Mouse (Mus musculus) limb, embryonic 11.5 days (tissue): ENCODE measurements around the gene Foxd3. TPM values are rescaled to one million over a fixed set of nuclear protein-coding genes. Genes with fewer than 3 reads are reported as not detected.
A peak's percentile ranks its signal among the peaks of the same experiment; 100 is the strongest.
"Not testable (repeated sequence)": the region's sequence is repeated elsewhere in the genome, so short reads cannot be mapped to it uniquely, and the experiment has no call there.

ENCODE experiments used
- ATAC-seq: fragments of 200-750 bp; cut with Nextera tagmentation; 2 replicates; pipeline ENCODE4 v1.8.0; 2017; ENCODE audit warnings: low read depth; ENCODE audit not compliant: insufficient number of reproducible peaks, low FRiP score, low TSS enrichment
- DNase-seq: peaks from one replicate; pipeline ENCODE4 v3.0.0-alpha.2; 2015; ENCODE audit warnings: low spot score
- H3K27ac ChIP-seq: fragments of 300-500 bp; sonication (generic); replicated peaks from 2 replicates; pipeline ENCODE4 v1.5.1; 2014; ENCODE audit warnings: low read depth, mild to moderate bottlenecking, low read length
- H3K27me3 ChIP-seq: fragments of 300-500 bp; sonication (generic); 2 replicates; pipeline ENCODE4 v1.6.1; 2014; ENCODE audit warnings: mild to moderate bottlenecking, low read length, mixed read lengths; ENCODE audit not compliant: control insufficient read depth, insufficient read depth
- H3K36me3 ChIP-seq: fragments of 300-500 bp; sonication (generic); 2 replicates; pipeline ENCODE4 v1.6.1; 2014; ENCODE audit warnings: mild to moderate bottlenecking, low read length, moderate library complexity, mixed read lengths; ENCODE audit not compliant: control insufficient read depth, insufficient read depth
- H3K4me1 ChIP-seq: fragments of 300-500 bp; sonication (generic); 2 replicates; pipeline ENCODE4 v1.6.1; 2014; ENCODE audit warnings: low read length, mixed read lengths; ENCODE audit not compliant: control insufficient read depth, insufficient read depth
- H3K4me2 ChIP-seq: fragments of 300-500 bp; sonication (generic); 2 replicates; pipeline ENCODE4 v1.6.1; 2014; ENCODE audit warnings: low read depth, mild to moderate bottlenecking, moderate library complexity; ENCODE audit not compliant: severe bottlenecking
- H3K4me3 ChIP-seq: fragments of 300-500 bp; sonication (generic); 2 replicates; pipeline ENCODE4 v1.5.1; 2014; ENCODE audit warnings: low read depth, low read length
- H3K9ac ChIP-seq: fragments of 300-500 bp; sonication (generic); 2 replicates; pipeline ENCODE4 v1.6.1; 2014; ENCODE audit warnings: mild to moderate bottlenecking, low read length
- H3K9me3 ChIP-seq: fragments of 300-500 bp; sonication (generic); 2 replicates; pipeline ENCODE4 v1.6.1; 2016; ENCODE audit warnings: low read length; ENCODE audit not compliant: control insufficient read depth
- WGBS: fragments of 180-500 bp; shearing (Covaris S2); extraction: QIAGEN DNeasy Blood & Tissue Kit; methylation state at CpG from one replicate; pipeline ENCODE4 v1.1.7; 2014; 5-methylcytosine and 5-hydroxymethylcytosine counted together
- polyA plus RNA-seq: library from polyadenylated mRNA; unstranded; fragments of >200 nt; fragmentation: Nextera tagmentation; extraction: Ambion mirVana; gene quantifications from 2 replicates; pipeline ENCODE4 v1.2.1, GENCODE M21; 2014

Gene Foxd3
- 0.21 and 0.44 TPM in 2 replicates for polyA plus RNA-seq

- H3K4me3 ChIP-seq: peak within 1 kb of the TSS; percentile 16
- no peak within 1 kb of the TSS for H3K9ac ChIP-seq
- no peaks in the 10 kb centered on the region for H3K9me3 ChIP-seq
- ATAC-seq (no peak), DNase-seq (peak; percentile 69)
- H3K4me2 ChIP-seq: peak within 1 kb of the TSS; percentile 38
- WGBS: under 1% methylated on average over 48 of the region's 62 CpGs
- peaks cover 3% of the 10 kb centered on the region; the same call in 1 of the 2 replicates for H3K4me1 ChIP-seq
- H3K27me3 ChIP-seq: peaks cover 75% of the 10 kb centered on the region
- no peak within 1 kb of the TSS for H3K27ac ChIP-seq
- no peaks in the 10 kb centered on the region for H3K36me3 ChIP-seq
Measured at GRCm38 (mm10) chr4:99655937-99656604, at the start of gene Foxd3. Foxd3 (plus strand) TSS chr4:99656299.

DNA sequence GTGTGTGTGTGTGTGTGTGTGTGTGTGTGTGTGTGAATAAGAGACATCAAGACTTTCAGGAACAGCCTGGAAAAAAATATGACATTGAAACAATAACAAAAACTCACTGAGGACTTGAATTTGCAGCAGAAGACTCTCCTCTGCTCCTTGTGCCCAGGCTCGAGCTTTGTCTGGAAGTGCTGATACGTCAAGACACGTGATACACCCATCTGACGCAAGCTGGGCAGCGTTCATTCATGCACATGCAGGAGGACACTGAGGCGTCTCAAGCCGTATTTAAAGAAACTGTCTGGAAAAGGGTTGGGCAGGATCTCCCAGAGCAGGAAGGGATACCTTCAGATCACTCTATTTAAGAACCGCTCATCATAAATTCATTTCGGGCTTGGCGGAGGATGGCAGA, 43.9 kb upstream of the Foxd3 start:
- no peak overlapping the region for H3K9ac ChIP-seq
- H3K9me3 ChIP-seq: no peaks in the 10 kb centered on the region
- no peaks in the 10 kb centered on the region for H3K4me1 ChIP-seq
- H3K4me3 ChIP-seq: no peak overlapping the region
- H3K36me3 ChIP-seq: no peaks in the 10 kb centered on the region
- H3K4me2 ChIP-seq: no peak overlapping the region
- 89% methylated on average over 10 of the region's 10 CpGs for WGBS
- DNase-seq (no peak), ATAC-seq (no peak)
- no peak overlapping the region for H3K27ac ChIP-seq
- H3K27me3 ChIP-seq: no peaks in the 10 kb centered on the region

- no peaks in the 10 kb centered on the region for H3K36me3 ChIP-seq
- H3K27ac ChIP-seq: no peak overlapping the region
- H3K9ac ChIP-seq: no peak overlapping the region
- 71% methylated on average over 12 of the region's 12 CpGs for WGBS
- H3K4me1 ChIP-seq: no peaks in the 10 kb centered on the region
- DNase-seq: no peak
- ATAC-seq: no peak
- H3K9me3 ChIP-seq: no peaks in the 10 kb centered on the region
- H3K4me3 ChIP-seq: no peak overlapping the region
- H3K27me3 ChIP-seq: no peaks in the 10 kb centered on the region
- H3K4me2 ChIP-seq: no peak overlapping the region
Measured at GRCm38 (mm10) chr4:99612609-99613350, 43.3 kb upstream of the Foxd3 start.

DNA sequence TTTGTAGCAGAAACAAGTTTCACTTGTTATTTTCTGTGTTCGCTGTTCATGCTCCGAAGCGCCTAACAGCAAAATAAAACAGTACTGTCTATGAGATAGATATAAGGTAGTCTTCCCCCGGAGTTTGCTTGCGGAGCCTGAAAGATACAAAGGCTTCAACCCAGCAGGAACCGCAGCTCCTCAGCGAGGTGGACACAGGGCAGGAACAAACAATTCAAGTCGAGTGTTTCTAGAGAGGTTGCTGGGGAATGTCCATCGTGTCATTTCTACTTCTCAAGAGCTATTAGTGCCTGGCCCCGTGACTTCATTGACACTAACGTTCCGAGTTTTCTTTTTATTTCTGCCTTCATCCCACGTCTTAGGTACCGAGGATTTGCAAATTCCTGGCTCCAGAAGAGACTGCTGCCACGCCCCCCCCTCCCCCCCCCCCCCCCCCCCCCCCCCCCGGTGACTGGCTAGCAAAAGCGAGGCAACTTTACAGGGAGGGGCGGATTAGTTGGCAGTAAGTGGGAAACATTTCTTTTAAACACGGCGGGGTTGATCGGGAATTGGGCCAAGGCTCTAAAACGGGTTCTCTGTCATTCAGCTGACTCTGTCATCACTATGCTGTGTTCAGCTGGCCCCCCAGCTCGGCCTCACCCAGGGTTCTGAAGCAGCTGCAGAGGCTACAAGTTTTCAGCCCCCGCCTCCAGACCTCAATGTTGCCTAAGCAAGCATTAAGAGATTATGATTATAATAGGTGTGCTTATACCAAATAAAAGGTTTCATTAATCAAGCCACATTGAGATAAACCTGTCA, 29.9 kb upstream of the Foxd3 start:
- H3K9ac ChIP-seq: no peak overlapping the region
- H3K9me3 ChIP-seq: no peaks in the 10 kb centered on the region
- no peaks in the 10 kb centered on the region for H3K4me1 ChIP-seq
- no peaks in the 10 kb centered on the region for H3K36me3 ChIP-seq
- no peaks in the 10 kb centered on the region for H3K27me3 ChIP-seq
- ATAC-seq (no peak), DNase-seq (peak; percentile 32)
- H3K27ac ChIP-seq: no peak overlapping the region
- peak overlapping the region; percentile 10; the same call in 1 of the 2 replicates for H3K4me2 ChIP-seq
- H3K4me3 ChIP-seq: no peak overlapping the region
- 12% methylated on average over 23 of the region's 24 CpGs for WGBS

GRCm38 (mm10) chr4:99627057-99627456, 29.0 kb upstream of the Foxd3 start:
- 69% methylated on average over 13 of the region's 13 CpGs for WGBS
- no peak overlapping the region for H3K9ac ChIP-seq
- H3K27me3 ChIP-seq: no peaks in the 10 kb centered on the region
- H3K4me2 ChIP-seq: no peak overlapping the region
- no peak overlapping the region for H3K27ac ChIP-seq
- no peak overlapping the region for H3K4me3 ChIP-seq
- ATAC-seq (no peak), DNase-seq (no peak)
- no peaks in the 10 kb centered on the region for H3K9me3 ChIP-seq
- H3K36me3 ChIP-seq: no peaks in the 10 kb centered on the region
- H3K4me1 ChIP-seq: no peaks in the 10 kb centered on the region

DNA sequence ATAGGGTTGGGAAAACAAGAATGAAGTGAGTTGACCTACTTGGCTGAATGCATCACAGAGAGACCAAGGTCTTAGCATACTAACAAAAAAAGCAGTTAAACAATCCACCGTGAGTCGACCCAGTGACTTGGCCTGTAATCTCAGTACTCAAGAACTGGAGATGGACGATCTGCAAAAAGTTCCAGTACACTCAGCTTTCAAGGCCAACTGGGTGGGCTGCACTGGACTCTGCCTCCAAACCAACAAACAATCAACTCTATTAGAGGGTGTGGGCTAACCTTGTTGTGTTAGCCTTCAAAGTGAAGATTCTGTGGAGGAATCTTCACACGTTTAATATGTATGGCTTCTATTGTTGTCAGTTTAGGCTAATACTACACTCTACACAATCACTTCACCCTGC, 20.1 kb upstream of the Foxd3 start:
- no peaks in the 10 kb centered on the region for H3K4me1 ChIP-seq
- H3K9me3 ChIP-seq: no peaks in the 10 kb centered on the region
- 91% methylated on average over 4 of the region's 4 CpGs for WGBS
- H3K9ac ChIP-seq: no peak overlapping the region
- H3K27me3 ChIP-seq: no peaks in the 10 kb centered on the region
- no peaks in the 10 kb centered on the region for H3K36me3 ChIP-seq
- ATAC-seq (no peak), DNase-seq (no peak)
- no peak overlapping the region for H3K4me2 ChIP-seq
- H3K27ac ChIP-seq: no peak overlapping the region
- no peak overlapping the region for H3K4me3 ChIP-seq

DNA sequence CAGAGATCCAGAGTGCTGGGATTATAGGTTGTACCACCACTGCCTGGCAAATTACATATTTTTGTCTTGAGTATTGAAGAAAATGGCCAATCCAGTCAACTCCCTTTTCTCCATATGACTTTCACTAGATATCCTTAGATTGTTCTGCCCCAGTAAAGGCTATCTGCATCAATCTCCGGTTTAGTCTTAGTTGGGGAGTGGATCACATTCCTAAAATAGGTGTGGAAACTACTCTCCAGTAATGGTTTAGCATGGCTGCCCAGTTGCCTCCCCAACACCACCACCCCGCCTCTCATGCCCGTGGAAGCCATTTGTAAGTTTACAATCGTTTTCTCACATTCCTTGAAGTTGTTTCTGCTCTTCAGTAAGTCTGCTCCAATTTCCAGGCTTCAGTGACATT, 19.4 kb upstream of the Foxd3 start:
- WGBS: 75% methylated on average over 4 of the region's 4 CpGs
- no peaks in the 10 kb centered on the region for H3K9me3 ChIP-seq
- no peak overlapping the region for H3K9ac ChIP-seq
- H3K27ac ChIP-seq: no peak overlapping the region
- H3K36me3 ChIP-seq: no peaks in the 10 kb centered on the region
- no peaks in the 10 kb centered on the region for H3K27me3 ChIP-seq
- H3K4me1 ChIP-seq: no peaks in the 10 kb centered on the region
- ATAC-seq (no peak), DNase-seq (no peak)
- no peak overlapping the region for H3K4me3 ChIP-seq
- no peak overlapping the region for H3K4me2 ChIP-seq

DNA sequence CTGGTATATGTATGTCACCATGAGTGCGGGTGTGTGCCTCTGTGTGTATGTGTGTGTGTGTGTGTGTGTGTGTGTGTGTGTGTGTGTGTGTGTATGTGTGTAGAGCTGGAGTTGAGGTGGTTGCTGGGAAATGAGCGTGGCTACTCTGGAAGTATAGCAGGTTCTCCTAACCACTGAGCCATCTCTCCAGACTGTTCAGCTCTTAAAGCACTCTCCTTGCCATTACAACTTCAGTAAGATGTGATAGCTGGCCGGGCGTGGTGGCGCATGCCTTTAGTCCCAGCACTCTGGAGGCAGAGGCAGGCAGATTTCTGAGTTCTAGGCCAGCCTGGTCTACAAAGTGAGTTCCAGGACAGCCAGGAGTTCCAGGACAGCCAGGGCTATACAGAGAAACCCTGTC, 15.5 kb upstream of the Foxd3 start:
- H3K27ac ChIP-seq, H3K4me3 ChIP-seq, ATAC-seq, H3K27me3 ChIP-seq, DNase-seq, H3K4me2 ChIP-seq, H3K9ac ChIP-seq, H3K9me3 ChIP-seq, H3K4me1 ChIP-seq, H3K36me3 ChIP-seq: not testable (repeated sequence)
- 97% methylated on average over 5 of the region's 5 CpGs for WGBS
